Mouse (Mus musculus): ENCODE data around the gene Tmem30c. TPM values are rescaled to one million over a fixed set of nuclear protein-coding genes. Genes with fewer than 3 reads are reported as not detected.
A peak's percentile ranks its signal among the peaks of the same experiment; 100 is the strongest.
"Not testable (repeated sequence)": the region's sequence is repeated elsewhere in the genome, so short reads cannot be mapped to it uniquely, and the experiment has no call there.

Tmem30c gene
- polyA plus RNA-seq, 1 experiment = not detected

DNA sequence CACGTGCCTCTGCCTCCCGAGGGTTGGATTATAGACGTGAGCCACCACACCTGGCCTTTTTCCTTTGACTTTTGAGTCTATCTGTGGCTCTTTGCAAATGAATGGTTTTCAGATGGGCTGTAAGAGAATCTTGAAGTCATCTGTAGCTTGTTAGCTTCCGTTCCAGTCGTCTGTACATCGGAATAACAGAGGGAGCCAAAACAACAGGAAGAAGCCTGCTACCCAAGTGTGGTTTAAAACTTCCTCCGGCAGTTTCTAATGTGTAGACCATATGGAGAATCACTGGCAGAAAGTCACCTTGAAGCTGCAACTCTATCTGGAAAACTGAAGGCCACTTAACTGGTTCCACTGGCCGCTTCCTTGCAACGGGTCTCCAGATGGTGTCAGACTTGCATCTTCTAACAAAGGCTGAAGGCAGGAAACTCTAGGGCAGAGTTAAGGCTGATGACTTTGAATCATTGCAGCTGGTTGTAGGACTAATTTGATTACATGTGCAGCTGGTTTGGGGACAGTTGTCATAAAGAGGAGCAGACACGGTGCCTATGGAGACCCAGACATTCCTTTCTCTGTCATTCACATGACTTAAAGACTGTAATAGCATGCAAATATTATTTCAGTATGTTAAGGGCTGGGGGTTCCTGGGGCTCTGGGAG, 49.3 kb downstream of the Tmem30c start:
- no peak overlapping the region for H3K27ac ChIP-seq (ENCODE audit: insufficient read depth, low read depth, low read length)
- TF ChIP-seq POLR2A (IDR thresholded peaks at IDR 0.05; ENCODE audit: borderline replicate concordance, low read depth, low read length) (no peak), CTCF (IDR thresholded peaks at IDR 0.05; ENCODE audit: low read depth, low read length) (no peak)

DNA sequence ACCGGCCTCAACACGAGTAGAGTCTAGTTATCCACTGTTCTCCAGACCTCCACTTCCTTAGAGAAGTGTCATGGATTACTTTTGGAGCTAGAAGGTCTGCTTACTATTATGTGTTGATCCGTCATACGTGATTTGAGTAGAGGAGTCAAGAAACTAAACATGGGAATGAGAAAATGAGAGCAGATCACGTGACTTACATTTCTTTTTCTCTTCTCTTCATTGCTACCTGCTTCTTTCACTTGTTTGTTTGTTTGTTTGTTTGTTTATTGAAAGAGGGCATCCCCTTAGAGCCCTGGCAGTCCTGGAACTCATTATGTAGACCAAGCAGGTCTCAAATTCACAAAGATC, 49.8 kb downstream of the Tmem30c start:
- Histone ChIP-seq H3K4me3 (ENCODE audit: insufficient read depth, low read length) (no peak overlapping the region), H3K27ac (ENCODE audit: insufficient read depth, low read depth, low read length) (no peak overlapping the region), H3K4me1 (ENCODE audit: control insufficient read depth, insufficient read depth, low read length) (peaks cover 12% of the 10 kb centered on the region)
- TF ChIP-seq CTCF (IDR thresholded peaks at IDR 0.05; ENCODE audit: low read depth, low read length) = no peak
- TF ChIP-seq POLR2A (IDR thresholded peaks at IDR 0.05; ENCODE audit: borderline replicate concordance, low read depth, low read length) = no peak

More for the DNA sequence above, 49.3 kb downstream of the Tmem30c start:
- Histone ChIP-seq H3K4me1 (ENCODE audit: control insufficient read depth, insufficient read depth, low read length) (peaks cover 12% of the 10 kb centered on the region), H3K4me3 (ENCODE audit: insufficient read depth, low read length) (no peak overlapping the region)

DNA sequence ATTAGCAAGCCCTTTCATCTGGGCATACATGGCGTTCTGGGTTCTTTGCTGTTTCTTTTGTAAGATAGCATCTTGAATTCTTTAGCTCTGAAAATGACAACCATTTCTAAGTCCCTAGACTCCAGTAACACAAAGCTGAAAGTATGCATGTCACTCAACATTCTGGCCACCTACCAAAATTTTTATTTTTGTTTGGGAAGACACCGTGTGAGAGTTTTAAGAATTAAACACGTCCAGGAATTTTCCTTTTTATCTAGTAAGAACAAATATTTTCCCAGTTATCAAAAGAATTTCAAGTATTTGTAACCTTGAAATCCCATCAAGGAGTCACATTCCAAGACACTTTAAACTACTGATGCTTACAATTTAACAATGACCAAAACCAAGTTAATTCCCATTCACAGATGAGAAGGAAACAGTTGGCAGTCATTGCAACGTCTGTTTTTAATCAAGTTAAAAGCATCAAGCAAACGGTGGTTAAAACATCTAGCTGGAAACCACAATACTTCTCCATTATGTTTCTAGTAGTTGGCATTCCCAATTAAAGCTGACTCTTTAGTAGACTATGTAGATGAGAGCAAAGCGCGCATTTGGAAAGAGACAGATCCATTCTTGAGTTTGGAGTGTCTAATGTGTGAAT, 56.7 kb downstream of the Tmem30c start:
- Histone ChIP-seq H3K4me1 (ENCODE audit: control insufficient read depth, insufficient read depth, low read length) (no peaks in the 10 kb centered on the region), H3K27ac (ENCODE audit: insufficient read depth, low read depth, low read length) (no peak overlapping the region), H3K4me3 (ENCODE audit: insufficient read depth, low read length) (no peak overlapping the region)
- no peak for TF ChIP-seq POLR2A (IDR thresholded peaks at IDR 0.05; ENCODE audit: borderline replicate concordance, low read depth, low read length)
- TF ChIP-seq CTCF (IDR thresholded peaks at IDR 0.05; ENCODE audit: low read depth, low read length) = no peak

DNA sequence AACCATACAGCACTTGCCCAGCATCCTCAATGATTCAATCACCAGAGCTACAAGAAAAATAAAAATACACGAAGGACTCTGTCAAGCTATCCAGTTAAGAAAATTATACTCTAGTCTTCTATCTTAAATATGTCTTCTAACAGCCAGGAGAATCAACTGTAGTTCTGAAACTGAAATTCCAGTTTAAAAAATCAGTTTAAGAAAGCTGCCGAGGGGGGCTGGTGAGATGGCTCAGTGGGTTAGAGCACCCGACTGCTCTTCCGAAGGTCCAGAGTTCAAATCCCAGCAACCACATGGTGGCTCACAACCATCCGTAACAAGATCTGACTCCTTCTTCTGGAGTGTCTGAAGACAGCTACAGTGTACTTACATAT, 60.7 kb downstream of the Tmem30c start:
- H3K27ac ChIP-seq (ENCODE audit: insufficient read depth, low read depth, low read length) = not testable (repeated sequence)
- peak overlapping the region; percentile 39 for H3K4me3 ChIP-seq (ENCODE audit: insufficient read depth, low read length)

DNA sequence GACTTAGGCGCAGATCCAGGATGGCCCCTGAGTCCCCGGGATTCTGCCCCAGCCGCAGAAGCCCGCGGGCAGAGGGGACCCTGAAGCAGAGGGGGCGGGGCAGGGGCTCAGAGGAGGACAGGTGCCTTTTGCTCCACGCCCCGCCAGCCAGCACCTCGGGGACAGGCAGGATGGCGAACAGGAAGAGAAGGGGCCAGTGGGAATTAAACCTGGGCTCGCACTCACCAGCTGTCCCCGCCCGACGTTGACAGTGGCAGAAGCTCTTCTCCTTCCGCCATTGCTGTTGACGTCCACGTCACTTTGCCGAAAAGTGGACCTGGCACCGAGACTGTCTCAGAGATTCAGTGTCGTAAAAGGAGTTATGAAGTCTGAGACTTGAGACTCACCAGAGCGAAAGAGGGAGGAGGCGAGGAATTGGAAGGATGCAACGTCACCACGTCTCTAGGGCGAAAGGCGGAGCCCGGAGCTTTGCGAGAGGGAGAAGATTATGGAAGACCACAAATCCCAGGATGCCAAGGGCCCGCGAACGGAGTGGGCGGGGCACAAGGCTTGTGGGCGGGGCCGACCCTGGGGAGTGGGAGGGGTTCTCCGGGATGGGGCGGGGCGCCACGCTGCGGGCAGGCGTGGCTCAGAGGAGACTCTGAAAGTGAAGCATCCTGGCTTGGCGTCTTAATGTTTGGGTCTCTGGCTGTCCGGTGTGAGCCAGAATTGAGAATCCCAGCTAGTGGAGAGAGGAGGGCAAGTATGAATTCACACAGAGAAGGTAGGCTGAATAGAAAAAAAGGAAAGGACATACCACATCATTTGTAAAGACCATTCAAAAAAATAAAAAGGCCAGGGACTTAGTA, 61.4 kb downstream of the Tmem30c start, which contains the start of gene Tbc1d23:
Gene Tbc1d23 (minus strand): TSS at position 416 of the 848 bp plus-strand sequence.
- peaks cover 24% of the 10 kb centered on the region for H3K4me1 ChIP-seq (ENCODE audit: control insufficient read depth, insufficient read depth, low read length)
- peak within 1 kb of the TSS; percentile 86 for H3K4me3 ChIP-seq (ENCODE audit: insufficient read depth, low read length)
- H3K27ac ChIP-seq (ENCODE audit: insufficient read depth, low read depth, low read length) = peak within 1 kb of the TSS; percentile 82
- no peak for TF ChIP-seq CTCF (IDR thresholded peaks at IDR 0.05; ENCODE audit: low read depth, low read length)
- no peak for TF ChIP-seq POLR2A (IDR thresholded peaks at IDR 0.05; ENCODE audit: borderline replicate concordance, low read depth, low read length)

More for the DNA sequence above, 60.7 kb downstream of the Tmem30c start:
- H3K4me1 ChIP-seq (ENCODE audit: control insufficient read depth, insufficient read depth, low read length) = peaks cover 19% of the 10 kb centered on the region

DNA sequence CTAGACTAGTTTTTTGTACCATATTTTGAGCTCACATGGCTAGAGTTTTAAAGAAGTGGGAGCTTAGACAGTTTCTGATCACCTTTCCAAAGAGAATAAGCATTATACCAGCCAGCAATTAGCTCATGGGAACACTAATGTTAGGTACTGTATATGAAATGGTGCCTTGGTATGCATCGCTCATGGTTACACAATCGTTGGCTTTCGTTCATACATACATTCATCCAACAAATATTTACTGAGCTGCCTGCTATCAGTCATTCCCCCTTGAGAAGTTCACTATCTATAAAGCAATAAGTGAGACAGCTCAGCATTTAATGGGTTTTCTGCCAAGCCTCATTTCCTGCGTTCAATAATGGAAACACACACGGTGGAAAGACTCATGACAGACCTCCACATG, 66.2 kb downstream of the Tmem30c start:
- H3K4me1 ChIP-seq (ENCODE audit: control insufficient read depth, insufficient read depth, low read length) = peaks cover 42% of the 10 kb centered on the region
- H3K27ac ChIP-seq (ENCODE audit: insufficient read depth, low read depth, low read length) = no peak overlapping the region
- TF ChIP-seq POLR2A (IDR thresholded peaks at IDR 0.05; ENCODE audit: borderline replicate concordance, low read depth, low read length) (no peak), CTCF (IDR thresholded peaks at IDR 0.05; ENCODE audit: low read depth, low read length) (no peak)
- H3K4me3 ChIP-seq (ENCODE audit: insufficient read depth, low read length) = no peak overlapping the region

DNA sequence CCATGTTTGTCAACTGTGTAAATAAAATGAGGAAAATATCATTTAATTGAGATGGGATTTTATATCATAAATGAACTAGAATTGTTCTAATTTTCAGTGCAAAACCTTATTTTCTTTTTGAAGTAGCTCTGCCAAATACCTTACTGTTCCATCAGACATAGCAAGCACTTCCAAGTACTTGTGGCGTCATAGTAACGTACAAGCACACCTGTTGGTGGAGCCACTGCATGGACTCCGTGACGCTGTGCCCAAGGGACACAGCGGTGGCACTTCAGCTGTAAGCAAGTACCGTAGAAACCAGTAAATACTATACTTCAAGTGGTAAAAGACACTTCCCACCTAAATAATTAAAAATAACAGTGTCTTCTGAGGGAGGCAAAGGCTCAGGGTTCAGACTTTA, 72.3 kb downstream of the Tmem30c start:
- H3K4me3 ChIP-seq (ENCODE audit: insufficient read depth, low read length) = no peak overlapping the region
- H3K4me1 ChIP-seq (ENCODE audit: control insufficient read depth, insufficient read depth, low read length) = peaks cover 48% of the 10 kb centered on the region
- H3K27ac ChIP-seq (ENCODE audit: insufficient read depth, low read depth, low read length) = no peak overlapping the region
- no peak for TF ChIP-seq CTCF (IDR thresholded peaks at IDR 0.05; ENCODE audit: low read depth, low read length)
- no peak for TF ChIP-seq POLR2A (IDR thresholded peaks at IDR 0.05; ENCODE audit: borderline replicate concordance, low read depth, low read length)

Other genes starting within 250 kb of the Tmem30c start
- not detected in 2 replicates for gene Tmem45a2, start 221.5 kb downstream of the Tmem30c start, polyA plus RNA-seq (2012; ENCODE audit: insufficient read depth, insufficient read length, missing spikeins)
- gene Tomm70a, start 171.2 kb downstream of the Tmem30c start, polyA plus RNA-seq (2012; ENCODE audit: insufficient read depth, insufficient read length, missing spikeins) = 20.3 and 20.8 TPM in 2 replicates
- 30.5 and 37.8 TPM in 2 replicates for gene Nit2, start 125.5 kb downstream of the Tmem30c start, polyA plus RNA-seq (2012; ENCODE audit: insufficient read depth, insufficient read length, missing spikeins)
- gene Tbc1d23, start 61.4 kb downstream of the Tmem30c start, polyA plus RNA-seq (2012; ENCODE audit: insufficient read depth, insufficient read length, missing spikeins) = 83.3 and 91.7 TPM in 2 replicates
- gene Filip1l, start 60.2 kb upstream of the Tmem30c start, polyA plus RNA-seq (2012; ENCODE audit: insufficient read depth, insufficient read length, missing spikeins) = 35.9 and 40.9 TPM in 2 replicates